Mouse (Mus musculus): ENCODE measurements around the gene Pex10.

Pex10 gene

GRCm38 (mm10) chr4:155094565-155094964 lies 27.7 kb downstream of the Pex10 start:
- peak; percentile 58 to 70 for DNase-seq

- peak; percentile 86 to 89 for DNase-seq
Measured at GRCm38 (mm10) chr4:155095238-155095900, 28.6 kb downstream of the Pex10 start.

GRCm38 (mm10) chr4:155095967-155096366 lies 29.2 kb downstream of the Pex10 start:
- DNase-seq, result no peak

- no peak for DNase-seq
Measured at GRCm38 (mm10) chr4:155097452-155097851, 30.6 kb downstream of the Pex10 start.

- no peak for DNase-seq
Measured at GRCm38 (mm10) chr4:155098572-155098971, 31.8 kb downstream of the Pex10 start.

GRCm38 (mm10) chr4:155107886-155108285 lies 41.1 kb downstream of the Pex10 start:
- DNase-seq, result no peak

GRCm38 (mm10) chr4:155109471-155109870 lies 42.7 kb downstream of the Pex10 start:
- no peak for DNase-seq

- peak in 1 of 2 experiments; percentile 29 for DNase-seq
Measured at GRCm38 (mm10) chr4:155113766-155114410, 47.1 kb downstream of the Pex10 start.

- DNase-seq, result no peak
Measured at GRCm38 (mm10) chr4:155116607-155117006, 49.8 kb downstream of the Pex10 start.

- no peak for DNase-seq
Measured at GRCm38 (mm10) chr4:155117396-155117978, 50.7 kb downstream of the Pex10 start.

GRCm38 (mm10) chr4:155118278-155118677 lies 51.5 kb downstream of the Pex10 start:
- no peak for DNase-seq

- no peak for DNase-seq
Measured at GRCm38 (mm10) chr4:155120038-155120437, 53.2 kb downstream of the Pex10 start.

- no peak for DNase-seq
Measured at GRCm38 (mm10) chr4:155120583-155120982, 53.8 kb downstream of the Pex10 start.

- DNase-seq, result no peak
Measured at GRCm38 (mm10) chr4:155121222-155121621, 54.4 kb downstream of the Pex10 start.

Measured in lung, postnatal 4 days (tissue).